Mouse (Mus musculus) kidney, postnatal 4 days (tissue): ENCODE data around the gene Szrd1.
A peak's percentile ranks its signal among the peaks of the same experiment; 100 is the strongest.

Experiments
- DNase-seq, 2 experiments: peaks; one replicate each; pipeline ENCODE4 v3.0.0; 2021; ENCODE audit warnings: mixed read lengths in 2 of 2

Szrd1 gene

DNA sequence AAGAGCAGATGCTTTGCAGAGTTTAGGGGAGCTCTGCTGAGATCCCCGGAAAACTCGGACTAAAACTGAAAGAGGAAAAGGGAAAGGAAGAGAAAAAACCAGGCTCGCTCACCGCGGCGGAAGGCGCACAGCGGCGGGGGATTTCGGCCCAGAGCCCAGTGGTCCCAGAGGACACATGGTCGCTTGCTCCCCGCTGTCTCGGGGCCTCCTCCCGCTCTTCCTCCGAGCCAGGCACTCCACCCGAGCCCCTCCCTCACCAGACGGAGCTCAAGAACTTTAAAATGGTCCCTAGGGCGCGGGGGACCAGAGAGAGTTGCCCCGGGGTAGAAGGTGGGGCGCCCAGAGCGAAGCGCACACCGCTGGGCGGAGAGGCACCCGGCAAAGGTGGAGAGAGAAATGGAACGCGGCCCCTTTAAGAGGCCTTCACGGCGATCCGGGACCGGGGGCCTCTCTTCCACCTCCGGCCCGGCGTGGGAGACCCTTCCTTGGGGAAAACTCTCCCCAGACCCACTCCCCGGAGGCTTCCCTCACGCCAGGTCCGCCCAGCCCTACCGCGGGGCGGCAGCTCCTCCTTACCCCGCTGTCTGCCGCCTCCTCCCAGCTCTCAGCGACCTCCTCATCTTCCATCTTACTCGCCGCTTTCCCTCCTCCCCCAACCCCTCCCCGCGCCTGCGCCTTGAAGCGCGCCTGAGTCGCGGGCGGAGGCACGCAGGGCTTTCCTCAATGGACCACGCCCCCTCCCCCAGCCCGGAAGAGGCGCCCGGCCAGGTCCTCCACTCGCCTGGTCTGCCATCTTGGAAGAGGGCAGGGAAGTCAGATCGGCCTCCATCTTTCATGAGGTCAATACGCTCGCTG, at the start of gene Szrd1:
Gene Szrd1 (minus strand): TSS at position 660 of the 855 bp plus-strand sequence.
- peak; percentile 99 to 100 for DNase-seq

- DNase-seq, result no peak
Observed at GRCm38 (mm10) chr4:141186923-141187836, 47.6 kb upstream of the Szrd1 start.

DNA sequence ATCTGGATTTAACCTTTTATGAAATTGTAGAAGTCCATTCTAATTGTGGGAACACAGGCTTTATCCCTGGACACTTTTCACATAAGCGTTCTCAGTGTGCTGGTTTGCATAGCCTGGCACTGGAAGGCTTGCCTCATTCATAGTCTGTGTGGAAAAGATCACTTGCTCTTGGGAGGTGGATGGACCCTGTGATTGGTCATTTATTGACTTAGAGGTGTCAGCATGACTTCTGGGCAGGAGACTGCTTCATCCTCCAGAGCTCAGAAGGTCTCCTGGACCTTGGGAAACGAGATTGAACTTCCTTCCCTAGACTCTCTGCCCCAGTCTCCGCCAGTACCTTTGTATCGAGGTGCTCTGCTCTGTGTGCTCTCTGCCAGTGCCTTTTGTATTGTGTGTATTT, 44.9 kb upstream of the Szrd1 start:
- no peak for DNase-seq

DNA sequence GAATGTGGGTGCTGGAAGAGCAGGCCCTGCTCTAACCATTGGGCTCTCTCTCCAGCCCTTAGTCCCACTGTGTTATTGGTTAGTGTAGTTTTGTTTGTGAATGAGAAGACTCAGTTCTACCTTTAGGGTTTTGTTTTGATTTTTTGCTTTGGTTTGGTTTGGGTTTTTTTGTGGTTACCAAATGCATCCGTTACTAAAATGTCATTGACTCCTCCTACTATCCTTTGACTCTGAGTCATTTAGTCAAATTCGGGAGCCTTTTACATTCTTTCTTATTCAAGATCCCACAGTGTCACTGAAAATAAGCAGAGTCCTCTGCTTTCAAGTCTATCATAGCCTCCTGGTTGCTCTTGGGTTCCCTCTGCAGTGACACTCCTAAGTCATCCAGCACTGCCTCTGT, 44.4 kb upstream of the Szrd1 start:
- no peak for DNase-seq

DNA sequence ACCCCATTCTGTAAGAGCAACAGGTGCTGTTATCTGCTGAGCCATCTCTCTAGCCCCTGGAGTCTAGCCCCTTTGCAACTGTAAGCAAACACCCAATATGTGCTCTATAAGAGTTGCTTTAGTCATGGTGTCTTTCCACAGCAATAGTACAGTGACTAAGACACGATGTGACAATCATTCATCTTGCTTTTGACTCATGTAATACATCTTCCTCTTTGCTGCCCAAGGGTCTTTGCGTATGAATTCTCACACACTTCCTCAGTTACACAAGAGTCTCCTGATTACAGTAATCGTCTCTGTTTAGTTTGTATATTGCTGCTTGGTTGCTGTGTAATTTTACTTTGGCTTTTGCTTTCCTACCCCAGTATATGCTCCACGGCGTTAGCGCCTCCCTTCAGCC, 42.4 kb upstream of the Szrd1 start:
- DNase-seq, result no peak

- no peak for DNase-seq
Observed at GRCm38 (mm10) chr4:141180831-141181230, 41.3 kb upstream of the Szrd1 start.

DNA sequence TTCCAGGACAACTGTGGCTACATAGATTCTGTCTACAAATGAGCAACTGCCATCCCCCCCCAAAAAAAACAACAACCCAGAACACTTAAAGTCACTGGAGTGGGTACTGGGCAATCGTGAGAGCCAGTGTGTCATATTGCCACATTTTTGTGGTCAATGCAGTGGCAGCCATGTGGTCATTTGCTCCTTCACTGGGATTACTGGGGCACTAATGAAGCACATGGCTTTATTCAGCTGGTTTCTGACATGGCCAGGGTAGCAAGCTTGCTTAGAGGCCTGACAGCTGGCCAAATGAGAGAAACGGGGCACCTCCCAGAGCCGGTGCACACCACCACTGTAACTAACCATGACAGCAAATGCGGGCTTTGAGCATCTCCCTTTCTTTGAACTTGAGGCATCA, 38.9 kb upstream of the Szrd1 start:
- no peak for DNase-seq

DNA sequence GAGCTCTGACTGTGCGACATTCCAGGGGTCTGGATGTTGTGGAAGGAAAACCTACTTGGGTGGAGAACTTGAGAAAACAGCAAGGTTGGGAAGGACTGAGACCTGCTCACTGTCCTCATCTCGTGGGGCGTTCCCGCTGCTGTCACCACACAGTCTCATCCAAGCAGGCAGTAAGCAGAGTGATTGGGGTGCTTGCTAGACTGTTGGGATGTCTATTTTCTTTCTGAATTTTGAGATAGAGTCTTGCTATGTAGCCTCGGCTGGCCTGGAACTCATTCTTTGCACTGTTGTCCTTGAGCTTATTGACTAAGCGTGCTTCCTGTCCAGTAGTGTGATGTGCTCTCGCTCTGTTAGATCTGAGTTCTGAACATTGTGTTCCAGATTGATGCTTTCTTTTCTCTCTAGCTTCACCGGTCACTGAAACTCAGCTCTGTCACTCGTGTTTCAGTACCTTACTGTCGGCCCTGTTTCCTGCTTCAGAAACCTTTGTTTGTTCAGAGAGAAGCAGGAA, 36.8 kb upstream of the Szrd1 start:
- DNase-seq, result no peak

GRCm38 (mm10) chr4:141175783-141176182, 36.2 kb upstream of the Szrd1 start:
- no peak for DNase-seq

DNA sequence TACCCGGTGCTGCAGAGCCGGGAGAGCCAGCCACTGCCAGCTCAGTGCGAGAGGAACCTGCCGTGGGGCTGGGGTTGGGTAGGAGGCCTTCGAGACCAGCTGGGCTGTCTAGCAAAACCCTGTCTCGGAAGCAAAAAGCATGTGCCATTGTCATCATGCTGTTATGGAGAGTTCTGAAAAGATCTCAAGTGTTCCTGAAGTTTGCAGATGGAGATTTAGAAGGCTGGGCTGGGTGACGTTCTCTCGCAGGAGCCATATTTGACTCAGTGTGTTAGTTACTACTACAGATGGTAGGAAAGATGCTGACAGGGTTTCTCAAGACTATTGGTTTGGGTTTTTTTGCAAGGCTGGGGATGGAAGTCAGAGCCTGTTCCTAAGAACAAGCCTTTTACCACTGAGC, 32.5 kb upstream of the Szrd1 start:
- no peak for DNase-seq

- DNase-seq, result no peak
Observed at GRCm38 (mm10) chr4:141167156-141167555, 27.6 kb upstream of the Szrd1 start.

GRCm38 (mm10) chr4:141165744-141166292, 26.2 kb upstream of the Szrd1 start:
- DNase-seq, result no peak

GRCm38 (mm10) chr4:141163729-141164128, 24.2 kb upstream of the Szrd1 start:
- no peak for DNase-seq

DNA sequence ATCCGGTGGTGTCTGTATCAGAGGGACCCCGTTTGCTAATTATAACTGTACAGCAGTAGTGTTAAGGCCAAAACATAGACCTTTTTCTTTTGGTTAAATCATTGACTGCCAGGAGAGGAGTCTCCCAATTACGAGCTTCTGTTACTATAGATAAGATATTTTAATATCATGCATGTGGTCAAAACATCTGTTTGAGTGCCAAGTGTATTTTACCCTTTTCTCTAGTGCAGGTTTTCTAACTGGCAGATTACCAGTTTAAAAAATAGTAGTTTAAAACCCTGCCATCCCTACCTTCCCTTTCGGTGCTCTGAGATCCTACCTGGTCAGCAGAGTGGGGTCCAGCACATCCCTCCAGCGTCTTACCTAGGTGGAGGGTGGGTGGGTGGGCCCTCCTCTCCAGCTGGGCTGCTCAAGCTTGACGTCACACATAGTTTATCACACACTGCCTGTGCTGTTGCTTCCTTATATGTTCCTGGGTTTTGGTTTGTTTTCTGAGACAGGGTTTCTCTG, 22.2 kb upstream of the Szrd1 start:
- no peak for DNase-seq

GRCm38 (mm10) chr4:141160193-141160592, 20.6 kb upstream of the Szrd1 start:
- no peak for DNase-seq

- no peak for DNase-seq
Observed at GRCm38 (mm10) chr4:141159666-141160065, 20.1 kb upstream of the Szrd1 start.

DNA sequence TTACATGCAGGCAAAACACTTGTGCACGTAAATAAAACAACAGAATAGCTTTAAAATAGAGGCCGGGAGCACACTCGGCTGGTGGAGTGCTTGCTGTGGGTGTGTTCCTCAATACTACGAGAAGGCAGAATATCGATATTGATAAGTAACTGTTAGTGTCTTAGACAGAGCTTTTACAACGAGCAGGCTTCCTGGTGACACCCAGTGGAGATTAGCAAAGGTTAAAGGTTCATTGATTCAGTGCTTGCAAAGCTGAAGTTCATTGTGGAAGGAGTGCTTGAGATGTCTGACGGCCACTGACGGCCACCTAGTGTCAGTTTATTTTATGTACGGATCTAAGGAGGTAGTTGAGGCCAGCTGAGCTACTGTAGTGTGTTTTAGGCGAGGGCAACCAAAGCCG, 19.5 kb upstream of the Szrd1 start:
- no peak for DNase-seq

DNA sequence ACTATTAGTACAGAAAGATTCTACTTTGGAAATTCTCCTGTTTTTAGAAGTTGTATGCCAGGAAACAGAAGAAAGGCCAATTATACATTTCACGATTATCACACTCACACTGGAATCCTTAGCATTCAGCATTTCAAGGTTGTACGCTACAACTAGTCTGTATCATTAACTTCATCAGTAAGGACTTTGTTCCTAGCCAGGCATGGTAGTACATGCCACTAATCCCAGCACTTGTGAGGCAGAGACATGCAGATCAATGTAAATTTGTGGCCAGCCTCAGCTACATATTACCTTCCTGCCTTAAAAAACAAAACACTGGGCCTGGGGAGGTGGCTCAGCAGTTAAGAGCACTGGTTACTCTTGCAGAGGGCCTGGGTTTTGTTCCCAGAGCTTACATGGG, 19.0 kb upstream of the Szrd1 start:
- DNase-seq, result no peak

GRCm38 (mm10) chr4:141157485-141157884, 17.9 kb upstream of the Szrd1 start:
- no peak for DNase-seq

GRCm38 (mm10) chr4:141149116-141149515, 9.5 kb upstream of the Szrd1 start:
- no peak for DNase-seq

GRCm38 (mm10) chr4:141148009-141148801, 8.6 kb upstream of the Szrd1 start:
- DNase-seq, result peak; percentile 48 to 60
